Mouse (Mus musculus) embryonic fibroblast, embryonic 13.5 days (primary cell): ENCODE data around the gene Mtm1.

Experiments used
- CTCF ChIP-seq: IDR thresholded peaks from 2 replicates; pipeline ENCODE4 v1.5.1; 2011; ENCODE audit warnings: mild to moderate bottlenecking, control low read depth, low read length, moderate library complexity, borderline replicate concordance; ENCODE audit not compliant: insufficient read depth
- POLR2A ChIP-seq: IDR thresholded peaks from 2 replicates; pipeline ENCODE4 v1.6.1; 2011; ENCODE audit warnings: low read depth, mild to moderate bottlenecking, control low read depth, low read length, moderate library complexity

DNA sequence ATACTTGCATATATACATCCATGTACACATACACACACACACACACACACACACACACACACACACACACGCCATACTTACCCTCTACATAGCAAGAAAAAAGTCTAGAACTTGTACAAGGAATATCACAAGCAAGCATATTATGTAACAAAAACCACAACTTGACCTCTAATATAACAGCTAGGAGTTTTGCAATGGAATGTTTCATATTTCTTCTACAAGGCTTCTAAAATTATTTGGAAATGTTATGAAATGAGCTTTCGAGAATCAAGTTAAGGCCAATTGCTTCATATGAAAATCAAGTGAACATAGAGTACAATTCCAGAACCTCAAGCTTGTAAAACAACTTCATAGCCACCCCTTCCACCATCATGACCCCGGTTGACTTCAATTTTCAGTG, 74.9 kb downstream of the Mtm1 start:
- no peak for TF ChIP-seq CTCF
- TF ChIP-seq POLR2A, result no peak
